Mouse (Mus musculus) C2C12 (cell line): ENCODE results near the gene Pex11a.

Experiments
- CTCF ChIP-seq: IDR thresholded peaks from one replicate; pipeline ENCODE4 v1.5.1; 2011; ENCODE audit not compliant: control insufficient read depth, insufficient read depth, insufficient read length
- MAX ChIP-seq: IDR thresholded peaks from one replicate; pipeline ENCODE4 v1.6.1; 2011; ENCODE audit warnings: mild to moderate bottlenecking, control low read depth
- MYOD1 ChIP-seq: IDR thresholded peaks from one replicate; pipeline ENCODE4 v1.6.1; 2011; ENCODE audit warnings: low read depth; ENCODE audit not compliant: control insufficient read depth, insufficient read length
- USF1 ChIP-seq: IDR thresholded peaks from one replicate; pipeline ENCODE4 v1.6.1; 2011; ENCODE audit warnings: low read depth, mild to moderate bottlenecking, control low read depth, moderate library complexity

- TF ChIP-seq CTCF = no peak
- TF ChIP-seq MYOD1 = no peak
- TF ChIP-seq MAX = no peak
- TF ChIP-seq USF1 = no peak
Observed at GRCm38 (mm10) chr7:79762106-79762505, 19.2 kb upstream of the Pex11a start.
